Mouse (Mus musculus) heart, postnatal 0 days (tissue): ENCODE measurements around the gene Fkbp7.

Source experiments
- CTCF ChIP-seq: IDR thresholded peaks from 2 replicates; pipeline ENCODE4 v1.5.1; 2016; ENCODE audit warnings: antibody characterized with exemption, control low read depth, low read depth
- EP300 ChIP-seq: IDR thresholded peaks from 2 replicates; pipeline ENCODE4 v1.6.1; 2016; ENCODE audit warnings: antibody characterized with exemption, low read depth

DNA sequence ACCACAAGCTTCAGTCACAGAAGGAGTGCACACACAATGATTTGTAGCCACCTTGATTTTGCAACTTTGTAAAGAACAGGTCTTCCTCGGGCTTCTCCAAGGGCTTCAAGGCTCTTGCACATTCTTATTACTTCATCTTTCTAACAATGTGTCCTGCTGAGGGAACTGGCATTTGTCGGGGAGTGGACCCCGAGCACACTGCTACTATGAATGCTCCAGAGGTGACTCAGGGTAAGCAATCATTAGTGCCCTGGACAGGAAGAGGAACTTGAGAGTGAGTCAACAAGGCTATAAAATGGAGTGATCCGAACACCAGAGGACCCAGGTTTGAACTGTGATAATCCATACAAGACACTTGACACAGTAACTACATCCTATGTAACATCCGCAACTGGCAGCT is 52.7 kb downstream of the Fkbp7 start:
- no peak for TF ChIP-seq EP300
- no peak for TF ChIP-seq CTCF
